Mouse (Mus musculus) G1E (cell line): ENCODE measurements around the gene Dirc2.

ENCODE experiments used
- CTCF ChIP-seq: IDR thresholded peaks from 2 replicates; pipeline ENCODE4 v1.5.1; 2012; ENCODE audit warnings: low read depth, low read length, inconsistent platforms, mixed read lengths
- GATA1 ChIP-seq: IDR thresholded peaks from 2 replicates; pipeline ENCODE4 v1.6.1; 2012; ENCODE audit warnings: borderline replicate concordance, low read length, inconsistent platforms, mixed read lengths
- GATA2 ChIP-seq: IDR thresholded peaks from 2 replicates; pipeline ENCODE4 v1.6.1; 2012; ENCODE audit warnings: low read depth, low read length, inconsistent platforms, borderline replicate concordance
- POLR2AphosphoS5 ChIP-seq: IDR thresholded peaks from 2 replicates; pipeline ENCODE4 v1.6.1; 2012; ENCODE audit warnings: low read depth, low read length, inconsistent platforms; ENCODE audit not compliant: insufficient replicate concordance
- TAL1 ChIP-seq: conservative IDR thresholded peaks from 2 replicates; pipeline ENCODE4 v1.6.1; 2012; ENCODE audit warnings: low read depth, low read length, inconsistent platforms, mixed read lengths

DNA sequence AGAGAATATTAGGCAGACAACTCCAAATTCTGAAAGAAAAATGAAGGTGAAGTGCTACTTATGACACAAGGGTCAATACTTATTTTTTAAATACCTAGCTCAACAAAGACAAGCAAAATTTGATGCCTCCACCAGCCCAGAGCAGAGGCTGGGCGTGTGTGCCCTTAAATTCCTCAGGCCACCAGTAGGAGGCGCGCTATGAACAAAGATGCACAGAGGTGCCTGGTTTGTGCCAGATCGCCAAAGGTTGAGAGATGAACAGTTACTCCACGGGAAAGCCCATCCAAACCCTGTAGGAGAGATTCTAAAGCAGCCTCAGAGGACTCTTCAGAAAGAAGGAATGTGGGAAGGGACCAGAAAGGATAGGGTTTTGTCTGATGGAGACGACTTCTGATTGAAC lies 35.1 kb downstream of the Dirc2 start:
- TF ChIP-seq CTCF (peak; percentile 98), GATA1 (no peak), TAL1 (no peak), GATA2 (no peak), POLR2AphosphoS5 (no peak)
